Mouse (Mus musculus): ENCODE data around the gene Mea1. TPM values are rescaled to one million over a fixed set of nuclear protein-coding genes. Genes with fewer than 3 reads are reported as not detected.
A peak's percentile ranks its signal among the peaks of the same experiment; 100 is the strongest.

Mea1 gene
- polyA plus RNA-seq, 1 experiment from 2014 or later, result 240 TPM

- no peak overlapping the region for H3K27ac ChIP-seq (replicated peaks; ENCODE audit: low read depth, low read length)
- no peaks in the 10 kb centered on the region for H3K27me3 ChIP-seq (ENCODE audit: control insufficient read depth, insufficient read depth, low read length)
- H3K4me3 ChIP-seq (replicated peaks; ENCODE audit: low read depth, low read length), result no peak overlapping the region
- H3K9me3 ChIP-seq (ENCODE audit: control insufficient read depth, low read length), result no peaks in the 10 kb centered on the region
- DNase-seq (no peak), ATAC-seq (ENCODE audit: low FRiP score, low TSS enrichment) (no peak)
- 93% methylated on average over 9 of the region's 9 CpGs for WGBS
- peaks cover 96% of the 10 kb centered on the region for H3K36me3 ChIP-seq (ENCODE audit: control insufficient read depth, insufficient read depth, low read length)
- H3K4me2 ChIP-seq (ENCODE audit: low read length), result no peak overlapping the region
- no peak overlapping the region for H3K9ac ChIP-seq (replicated peaks; ENCODE audit: low read length)
- no peaks in the 10 kb centered on the region for H3K4me1 ChIP-seq (ENCODE audit: control insufficient read depth, insufficient read depth, low read length)
Observed at GRCm38 (mm10) chr17:46661351-46661750, 17.2 kb upstream of the Mea1 start.

DNA sequence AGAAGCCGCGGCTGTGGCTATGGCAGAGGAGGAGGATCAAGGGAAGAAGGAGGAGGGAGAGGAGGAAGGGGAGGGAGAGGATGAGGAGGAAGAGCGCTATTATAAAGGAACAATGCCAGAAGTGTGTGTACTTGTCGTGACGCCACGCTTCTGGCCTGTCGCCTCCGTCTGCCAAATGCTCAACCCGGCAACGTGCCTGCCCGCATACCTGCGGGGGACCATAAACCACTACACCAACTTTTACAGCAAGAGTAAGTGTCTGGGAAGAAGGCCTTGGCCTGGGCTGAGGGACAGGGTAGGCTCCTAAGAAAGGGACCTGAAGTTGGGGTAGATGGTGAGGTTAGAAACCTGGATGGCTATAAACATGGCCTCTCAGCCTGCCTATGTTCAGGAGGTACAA is 16.6 kb upstream of the Mea1 start:
- Histone ChIP-seq H3K27ac (replicated peaks; ENCODE audit: low read depth, low read length) (no peak overlapping the region), H3K4me2 (ENCODE audit: low read length) (no peak overlapping the region), H3K9me3 (ENCODE audit: control insufficient read depth, low read length) (no peaks in the 10 kb centered on the region), H3K9ac (replicated peaks; ENCODE audit: low read length) (no peak overlapping the region), H3K4me3 (replicated peaks; ENCODE audit: low read depth, low read length) (no peak overlapping the region), H3K4me1 (ENCODE audit: control insufficient read depth, insufficient read depth, low read length) (no peaks in the 10 kb centered on the region), H3K27me3 (ENCODE audit: control insufficient read depth, insufficient read depth, low read length) (no peaks in the 10 kb centered on the region), H3K36me3 (ENCODE audit: control insufficient read depth, insufficient read depth, low read length) (peaks cover 94% of the 10 kb centered on the region)
- ATAC-seq (ENCODE audit: low FRiP score, low TSS enrichment), result no peak
- 94% methylated on average over 12 of the region's 12 CpGs for WGBS
- DNase-seq, result no peak

DNA sequence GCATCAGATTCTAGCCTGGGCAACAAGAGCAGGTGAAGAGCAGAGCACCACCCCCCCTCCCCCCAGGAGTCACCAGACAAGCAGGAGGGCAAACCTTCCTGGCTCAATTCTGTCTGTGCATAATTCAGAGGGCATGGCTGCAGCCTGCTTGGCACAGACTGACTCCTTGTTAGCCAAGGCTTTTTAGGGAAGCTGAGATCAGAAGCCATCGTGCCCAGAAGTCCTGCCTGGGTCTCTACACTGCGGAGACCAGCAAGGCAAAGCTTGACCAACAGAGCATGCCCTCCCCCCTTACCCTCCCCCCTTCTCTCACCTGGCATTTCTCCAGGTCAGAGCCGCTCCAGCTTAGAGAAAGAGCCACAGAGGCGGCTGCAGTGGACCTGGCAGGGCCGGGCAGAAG is 15.9 kb upstream of the Mea1 start:
- Histone ChIP-seq H3K27me3 (ENCODE audit: control insufficient read depth, insufficient read depth, low read length) (no peaks in the 10 kb centered on the region), H3K4me2 (ENCODE audit: low read length) (no peak overlapping the region), H3K9ac (replicated peaks; ENCODE audit: low read length) (no peak overlapping the region), H3K9me3 (ENCODE audit: control insufficient read depth, low read length) (no peaks in the 10 kb centered on the region), H3K36me3 (ENCODE audit: control insufficient read depth, insufficient read depth, low read length) (peaks cover 92% of the 10 kb centered on the region), H3K27ac (replicated peaks; ENCODE audit: low read depth, low read length) (no peak overlapping the region), H3K4me3 (replicated peaks; ENCODE audit: low read depth, low read length) (no peak overlapping the region), H3K4me1 (ENCODE audit: control insufficient read depth, insufficient read depth, low read length) (no peaks in the 10 kb centered on the region)
- DNase-seq (no peak), ATAC-seq (ENCODE audit: low FRiP score, low TSS enrichment) (no peak)
- 87% methylated on average over 5 of the region's 5 CpGs for WGBS

DNA sequence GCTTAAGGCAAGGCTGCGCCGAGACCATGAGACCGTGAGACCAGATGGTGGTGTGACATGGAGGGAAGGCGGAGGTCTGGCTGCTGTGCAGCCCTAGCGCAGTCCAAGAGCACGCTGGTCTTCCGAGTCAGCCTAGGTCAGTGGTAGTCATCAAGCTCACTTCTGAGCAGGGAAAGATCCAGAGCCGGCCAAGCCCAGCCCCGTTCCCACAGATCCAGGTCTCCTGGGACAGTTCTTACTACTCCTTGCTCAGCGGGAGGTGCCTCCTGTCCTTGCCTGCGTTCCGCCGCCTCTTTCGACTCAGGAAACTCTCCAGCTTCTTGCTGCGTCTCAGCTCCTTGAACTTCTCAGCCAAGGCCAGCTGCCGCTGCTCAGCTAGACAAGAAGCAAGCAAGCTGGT is 10.9 kb upstream of the Mea1 start:
- DNase-seq, result no peak
- no peak for ATAC-seq (ENCODE audit: low FRiP score, low TSS enrichment)
- no peak overlapping the region for H3K9ac ChIP-seq (replicated peaks; ENCODE audit: low read length)
- no peaks in the 10 kb centered on the region for H3K9me3 ChIP-seq (ENCODE audit: control insufficient read depth, low read length)
- no peaks in the 10 kb centered on the region for H3K27me3 ChIP-seq (ENCODE audit: control insufficient read depth, insufficient read depth, low read length)
- no peak overlapping the region for H3K27ac ChIP-seq (replicated peaks; ENCODE audit: low read depth, low read length)
- peaks cover 70% of the 10 kb centered on the region for H3K36me3 ChIP-seq (ENCODE audit: control insufficient read depth, insufficient read depth, low read length)
- no peaks in the 10 kb centered on the region for H3K4me1 ChIP-seq (ENCODE audit: control insufficient read depth, insufficient read depth, low read length)
- 92% methylated on average over 16 of the region's 16 CpGs for WGBS
- H3K4me3 ChIP-seq (replicated peaks; ENCODE audit: low read depth, low read length), result no peak overlapping the region
- H3K4me2 ChIP-seq (ENCODE audit: low read length), result no peak overlapping the region

DNA sequence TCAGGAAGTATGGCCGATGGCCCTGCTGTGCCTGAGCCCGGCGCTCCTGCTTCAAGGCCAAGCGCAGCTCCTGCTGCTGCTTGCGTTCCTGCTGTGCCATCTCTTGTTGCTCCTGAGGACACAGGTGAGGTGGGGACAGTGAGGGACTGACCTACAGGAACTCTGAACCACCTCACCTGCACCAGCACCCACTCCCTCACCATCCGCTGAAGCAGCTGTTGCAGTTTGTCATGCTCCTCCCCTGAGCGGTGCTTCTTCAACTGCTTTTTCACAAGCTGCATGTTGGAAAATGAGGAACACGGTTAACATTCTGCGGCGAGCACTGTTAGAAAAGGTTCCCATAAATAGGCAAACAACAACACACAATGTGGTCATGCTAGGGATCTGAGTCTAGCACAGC is 8.7 kb upstream of the Mea1 start:
- Histone ChIP-seq H3K36me3 (ENCODE audit: control insufficient read depth, insufficient read depth, low read length) (peaks cover 52% of the 10 kb centered on the region), H3K27me3 (ENCODE audit: control insufficient read depth, insufficient read depth, low read length) (no peaks in the 10 kb centered on the region)
- no peak for DNase-seq

GRCm38 (mm10) chr17:46673850-46674529 is 4.6 kb upstream of the Mea1 start, which contains the start of gene Rrp36:
Gene Rrp36 (minus strand): TSS chr17:46674352.
- Histone ChIP-seq H3K9ac (replicated peaks; ENCODE audit: low read length) (peak within 1 kb of the TSS; percentile 64), H3K9me3 (ENCODE audit: control insufficient read depth, low read length) (no peaks in the 10 kb centered on the region), H3K27ac (replicated peaks; ENCODE audit: low read depth, low read length) (peak within 1 kb of the TSS; percentile 67), H3K36me3 (ENCODE audit: control insufficient read depth, insufficient read depth, low read length) (peaks cover 57% of the 10 kb centered on the region), H3K4me3 (replicated peaks; ENCODE audit: low read depth, low read length) (peak within 1 kb of the TSS; percentile 79), H3K27me3 (ENCODE audit: control insufficient read depth, insufficient read depth, low read length) (no peaks in the 10 kb centered on the region), H3K4me2 (ENCODE audit: low read length) (peak within 1 kb of the TSS; percentile 94), H3K4me1 (ENCODE audit: control insufficient read depth, insufficient read depth, low read length) (peaks cover 18% of the 10 kb centered on the region)
- WGBS, result 1% methylated on average over 43 of the region's 43 CpGs
- ATAC-seq (ENCODE audit: low FRiP score, low TSS enrichment) (peak; percentile 89), DNase-seq (peak; percentile 95)

More for the DNA sequence above, 8.7 kb upstream of the Mea1 start:
- Histone ChIP-seq H3K27ac (replicated peaks; ENCODE audit: low read depth, low read length) (no peak overlapping the region), H3K4me1 (ENCODE audit: control insufficient read depth, insufficient read depth, low read length) (peaks cover 15% of the 10 kb centered on the region), H3K4me2 (ENCODE audit: low read length) (no peak overlapping the region), H3K9me3 (ENCODE audit: control insufficient read depth, low read length) (no peaks in the 10 kb centered on the region), H3K9ac (replicated peaks; ENCODE audit: low read length) (no peak overlapping the region), H3K4me3 (replicated peaks; ENCODE audit: low read depth, low read length) (no peak overlapping the region)
- no peak for ATAC-seq (ENCODE audit: low FRiP score, low TSS enrichment)
- WGBS, result 95% methylated on average over 10 of the region's 10 CpGs

DNA sequence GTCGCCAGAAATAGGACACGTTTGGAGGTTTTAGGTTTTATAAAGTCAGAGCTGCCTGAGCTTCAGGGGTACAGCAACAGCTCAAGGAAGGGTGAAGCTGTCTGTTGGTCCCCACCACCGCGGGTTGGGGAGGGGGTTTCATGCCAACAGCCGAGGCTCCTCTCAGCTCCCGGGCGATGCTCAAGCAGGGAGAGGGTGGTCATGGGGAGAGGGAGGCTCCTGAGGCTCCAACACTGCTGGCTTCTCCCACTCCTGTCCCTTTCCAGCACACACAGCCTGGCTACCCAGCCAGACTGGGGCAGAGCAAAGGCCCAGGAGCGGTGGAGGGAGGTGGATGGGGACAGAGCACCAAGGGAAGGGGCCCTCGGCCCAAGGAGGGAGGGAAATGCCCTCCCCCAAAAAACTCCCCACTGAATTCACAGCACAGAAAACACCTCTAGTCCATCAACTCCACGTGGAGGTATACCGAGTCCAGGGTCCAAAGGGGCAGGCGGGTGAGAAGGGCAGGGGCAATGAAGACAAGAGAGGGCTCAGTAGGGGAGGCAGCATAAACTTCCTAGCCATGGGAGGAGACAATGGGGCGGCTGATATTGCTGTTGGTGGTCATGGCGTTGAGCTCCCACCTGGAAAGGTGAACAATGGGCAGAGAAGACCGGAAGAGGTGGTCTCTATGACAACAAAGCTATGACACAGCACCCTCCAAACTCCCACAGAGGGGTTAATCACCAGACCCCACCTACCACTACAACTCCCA is 3.9 kb upstream of the Mea1 start:
- Histone ChIP-seq H3K36me3 (ENCODE audit: control insufficient read depth, insufficient read depth, low read length) (peaks cover 50% of the 10 kb centered on the region), H3K4me3 (replicated peaks; ENCODE audit: low read depth, low read length) (peak overlapping the region; percentile 79), H3K4me2 (ENCODE audit: low read length) (peak overlapping the region; percentile 94), H3K9ac (replicated peaks; ENCODE audit: low read length) (peak overlapping the region; percentile 64; the same call in 1 of the 2 replicates), H3K27ac (replicated peaks; ENCODE audit: low read depth, low read length) (peak overlapping the region; percentile 67), H3K27me3 (ENCODE audit: control insufficient read depth, insufficient read depth, low read length) (no peaks in the 10 kb centered on the region), H3K4me1 (ENCODE audit: control insufficient read depth, insufficient read depth, low read length) (peaks cover 26% of the 10 kb centered on the region), H3K9me3 (ENCODE audit: control insufficient read depth, low read length) (no peaks in the 10 kb centered on the region)
- WGBS, result 16% methylated on average over 15 of the region's 15 CpGs
- DNase-seq (no peak), ATAC-seq (ENCODE audit: low FRiP score, low TSS enrichment) (peak; percentile 39)

DNA sequence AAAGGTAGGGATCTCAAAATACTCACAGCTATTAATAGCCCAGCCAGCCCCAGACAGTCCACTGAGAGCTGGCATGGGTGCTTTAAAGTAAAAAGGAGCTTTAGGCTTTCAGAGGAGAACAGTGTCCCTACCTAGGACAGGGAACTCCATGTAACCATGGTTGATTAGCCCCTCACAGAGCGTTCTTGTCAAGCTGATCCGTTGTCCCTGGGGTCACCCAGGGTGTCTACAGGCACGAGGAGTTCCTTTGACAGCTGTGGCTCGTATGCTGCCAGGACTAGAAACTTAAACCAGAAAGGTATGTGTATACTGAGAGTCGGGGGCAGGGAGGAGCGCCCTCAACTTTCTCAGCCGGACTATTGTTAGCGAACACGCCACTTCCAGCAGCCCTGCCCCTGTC is 318 bp downstream of the Mea1 start:
- ATAC-seq (ENCODE audit: low FRiP score, low TSS enrichment), result no peak
- peak overlapping the region; percentile 82; the same call in 1 of the 2 replicates for H3K4me3 ChIP-seq (replicated peaks; ENCODE audit: low read depth, low read length)
- H3K4me1 ChIP-seq (ENCODE audit: control insufficient read depth, insufficient read depth, low read length), result peaks cover 25% of the 10 kb centered on the region
- H3K9ac ChIP-seq (replicated peaks; ENCODE audit: low read length), result peak overlapping the region; percentile 69; the same call in 1 of the 2 replicates
- H3K27me3 ChIP-seq (ENCODE audit: control insufficient read depth, insufficient read depth, low read length), result no peaks in the 10 kb centered on the region
- H3K27ac ChIP-seq (replicated peaks; ENCODE audit: low read depth, low read length), result no peak overlapping the region
- DNase-seq, result no peak
- peaks cover 49% of the 10 kb centered on the region for H3K36me3 ChIP-seq (ENCODE audit: control insufficient read depth, insufficient read depth, low read length)
- WGBS, result 71% methylated on average over 9 of the region's 9 CpGs
- no peaks in the 10 kb centered on the region for H3K9me3 ChIP-seq (ENCODE audit: control insufficient read depth, low read length)
- H3K4me2 ChIP-seq (ENCODE audit: low read length), result peak overlapping the region; percentile 76
